Comparison of ENCODE assay signal across 12 mouse cellular contexts in genomic region chr17:84193411-84193810, GRCm38 (mm10).
"Had no signal": no experiment of that assay in that cellular context is flagged by ENCODE, and none has a peak within 500 bp of the region (broad histone marks: within the 10 kb centered on the region; RNA-seq: fewer than 3 reads in every experiment).

No protein-coding gene starts in this region.

- H3K27me3 ChIP-seq: kidney, embryonic 15.5 days; limb, embryonic 12.5 days; liver, embryonic 13.5 days; lung, embryonic 15.5 days had no signal

- H3K27ac ChIP-seq: kidney, embryonic 15.5 days; limb, embryonic 12.5 days; liver, embryonic 13.5 days; lung, embryonic 15.5 days; neural tube, embryonic 13.5 days had no signal

- H3K9me3 ChIP-seq: kidney, embryonic 15.5 days; limb, embryonic 12.5 days; liver, embryonic 13.5 days; lung, embryonic 15.5 days; neural tube, embryonic 13.5 days had no signal

- DNase-seq: kidney, adult 2 months; liver; liver, embryonic 13.5 days; liver, postnatal 0 days; retina, postnatal 1 day; right cerebral cortex, postnatal 25 days; thymus, adult 2 months; thymus, postnatal 25 days had no signal

- H3K4me3 ChIP-seq: kidney, embryonic 15.5 days; limb, embryonic 12.5 days; liver, embryonic 13.5 days; lung, embryonic 15.5 days; neural tube, embryonic 13.5 days had no signal
